Mouse (Mus musculus): ENCODE measurements around the gene A3galt2. TPM values are rescaled to one million over a fixed set of nuclear protein-coding genes. Genes with fewer than 3 reads are reported as not detected.
A peak's percentile ranks its signal among the peaks of the same experiment; 100 is the strongest.

Gene A3galt2
- polyA plus RNA-seq (2015; fragmentation: Nextera tagmentation; extraction: Ambion mirVana), result not detected in 2 replicates

GRCm38 (mm10) chr4:128755064-128755463 lies at the start of gene A3galt2:
Gene A3galt2, plus strand, starts transcription at chr4:128755364.
- no peak for ATAC-seq (ENCODE audit: low read depth)
- no peak within 1 kb of the TSS for H3K4me3 ChIP-seq (replicated peaks)
- no peaks in the 10 kb centered on the region for H3K27me3 ChIP-seq
- no peaks in the 10 kb centered on the region for H3K9me3 ChIP-seq (replicated peaks)
- WGBS (ENCODE audit: insufficient replicate concordance), result 67% methylated on average over 3 of the region's 3 CpGs
- no peak for DNase-seq
- no peak within 1 kb of the TSS for H3K27ac ChIP-seq
- H3K36me3 ChIP-seq, result peaks cover 40% of the 10 kb centered on the region
- H3K4me1 ChIP-seq (replicated peaks), result peaks cover 12% of the 10 kb centered on the region
- no peak within 1 kb of the TSS for H3K9ac ChIP-seq
- H3K4me2 ChIP-seq, result no peak within 1 kb of the TSS

- H3K27me3 ChIP-seq, result peaks cover 10% of the 10 kb centered on the region
- ATAC-seq (ENCODE audit: low read depth), result 0 out of 2 replicates have a peak, but pooled peaks have one; percentile 22
- DNase-seq, result no peak
Observed at GRCm38 (mm10) chr4:128706626-128707025, 48.5 kb upstream of the A3galt2 start.

GRCm38 (mm10) chr4:128707384-128707783 lies 47.8 kb upstream of the A3galt2 start:
- Histone ChIP-seq H3K9ac (no peak overlapping the region), H3K9me3 (replicated peaks) (no peaks in the 10 kb centered on the region), H3K4me3 (replicated peaks) (no peak overlapping the region), H3K27me3 (peaks cover 10% of the 10 kb centered on the region), H3K27ac (no peak overlapping the region), H3K4me2 (no peak overlapping the region), H3K36me3 (no peaks in the 10 kb centered on the region), H3K4me1 (replicated peaks) (peaks cover 35% of the 10 kb centered on the region)
- WGBS (ENCODE audit: insufficient replicate concordance), result 45% methylated on average over 4 of the region's 4 CpGs
- ATAC-seq (ENCODE audit: low read depth), result no peak
- no peak for DNase-seq

More at GRCm38 (mm10) chr4:128706626-128707025, 48.5 kb upstream of the A3galt2 start:
- Histone ChIP-seq H3K4me1 (replicated peaks) (peaks cover 27% of the 10 kb centered on the region), H3K4me2 (no peak overlapping the region), H3K27ac (no peak overlapping the region), H3K4me3 (replicated peaks) (no peak overlapping the region), H3K9me3 (replicated peaks) (no peaks in the 10 kb centered on the region), H3K36me3 (no peaks in the 10 kb centered on the region), H3K9ac (no peak overlapping the region)
- WGBS (ENCODE audit: insufficient replicate concordance), result 5% methylated on average over 9 of the region's 9 CpGs

- Histone ChIP-seq H3K4me1 (replicated peaks) (peaks cover 37% of the 10 kb centered on the region), H3K4me3 (replicated peaks) (no peak overlapping the region), H3K4me2 (no peak overlapping the region), H3K9ac (no peak overlapping the region), H3K27ac (no peak overlapping the region), H3K36me3 (no peaks in the 10 kb centered on the region), H3K9me3 (replicated peaks) (no peaks in the 10 kb centered on the region), H3K27me3 (peaks cover 10% of the 10 kb centered on the region)
- DNase-seq (peak; percentile 60), ATAC-seq (ENCODE audit: low read depth) (peak; percentile 69)
- 45% methylated on average over 15 of the region's 15 CpGs for WGBS (ENCODE audit: insufficient replicate concordance)
Observed at GRCm38 (mm10) chr4:128709061-128709780, 45.9 kb upstream of the A3galt2 start.

- Histone ChIP-seq H3K4me1 (replicated peaks) (peaks cover 37% of the 10 kb centered on the region), H3K9ac (no peak overlapping the region), H3K36me3 (no peaks in the 10 kb centered on the region), H3K4me3 (replicated peaks) (no peak overlapping the region), H3K9me3 (replicated peaks) (no peaks in the 10 kb centered on the region), H3K27ac (no peak overlapping the region), H3K4me2 (no peak overlapping the region), H3K27me3 (peaks cover 10% of the 10 kb centered on the region)
- ATAC-seq (ENCODE audit: low read depth) (no peak), DNase-seq (no peak)
- WGBS (ENCODE audit: insufficient replicate concordance), result 86% methylated on average over 12 of the region's 12 CpGs
Observed at GRCm38 (mm10) chr4:128709781-128710166, 45.4 kb upstream of the A3galt2 start.

- DNase-seq, result no peak
- no peaks in the 10 kb centered on the region for H3K36me3 ChIP-seq
- H3K4me2 ChIP-seq, result no peak overlapping the region
- no peak overlapping the region for H3K4me3 ChIP-seq (replicated peaks)
- H3K9me3 ChIP-seq (replicated peaks), result no peaks in the 10 kb centered on the region
- no peak overlapping the region for H3K27ac ChIP-seq
- peaks cover 41% of the 10 kb centered on the region for H3K4me1 ChIP-seq (replicated peaks)
- no peak overlapping the region for H3K9ac ChIP-seq
- H3K27me3 ChIP-seq, result peaks cover 10% of the 10 kb centered on the region
- no peak for ATAC-seq (ENCODE audit: low read depth)
- WGBS (ENCODE audit: insufficient replicate concordance), result 78% methylated on average over 6 of the region's 6 CpGs
Observed at GRCm38 (mm10) chr4:128710286-128710685, 44.9 kb upstream of the A3galt2 start.

GRCm38 (mm10) chr4:128710800-128711199 lies 44.4 kb upstream of the A3galt2 start:
- Histone ChIP-seq H3K4me2 (peak overlapping the region; percentile 72; the same call in 1 of the 2 replicates), H3K4me3 (replicated peaks) (no peak overlapping the region), H3K27ac (no peak overlapping the region), H3K4me1 (replicated peaks) (peaks cover 46% of the 10 kb centered on the region), H3K27me3 (peaks cover 10% of the 10 kb centered on the region), H3K36me3 (no peaks in the 10 kb centered on the region), H3K9me3 (replicated peaks) (no peaks in the 10 kb centered on the region), H3K9ac (no peak overlapping the region)
- ATAC-seq (ENCODE audit: low read depth) (no peak), DNase-seq (no peak)
- 68% methylated on average over 9 of the region's 9 CpGs for WGBS (ENCODE audit: insufficient replicate concordance)

GRCm38 (mm10) chr4:128711455-128712135 lies 43.6 kb upstream of the A3galt2 start:
- H3K4me2 ChIP-seq, result peak overlapping the region; percentile 72
- H3K27ac ChIP-seq, result no peak overlapping the region; the same call in 1 of the 2 replicates
- H3K9ac ChIP-seq, result peak overlapping the region; percentile 55
- WGBS (ENCODE audit: insufficient replicate concordance), result 5% methylated on average over 24 of the region's 24 CpGs
- H3K9me3 ChIP-seq (replicated peaks), result no peaks in the 10 kb centered on the region
- DNase-seq (peak; percentile 79), ATAC-seq (ENCODE audit: low read depth) (peak; percentile 66)
- peaks cover 50% of the 10 kb centered on the region for H3K4me1 ChIP-seq (replicated peaks)
- no peaks in the 10 kb centered on the region for H3K36me3 ChIP-seq
- peak overlapping the region; percentile 50 for H3K4me3 ChIP-seq (replicated peaks)
- H3K27me3 ChIP-seq, result peaks cover 10% of the 10 kb centered on the region

GRCm38 (mm10) chr4:128712136-128712655 lies 43.0 kb upstream of the A3galt2 start:
- H3K9ac ChIP-seq, result peak overlapping the region; percentile 55
- H3K9me3 ChIP-seq (replicated peaks), result no peaks in the 10 kb centered on the region
- no peaks in the 10 kb centered on the region for H3K36me3 ChIP-seq
- DNase-seq (no peak), ATAC-seq (ENCODE audit: low read depth) (no peak)
- H3K4me3 ChIP-seq (replicated peaks), result peak overlapping the region; percentile 50
- WGBS (ENCODE audit: insufficient replicate concordance), result 62% methylated on average over 13 of the region's 13 CpGs
- peak overlapping the region; percentile 72 for H3K4me2 ChIP-seq
- peaks cover 47% of the 10 kb centered on the region for H3K4me1 ChIP-seq (replicated peaks)
- peaks cover 10% of the 10 kb centered on the region for H3K27me3 ChIP-seq
- H3K27ac ChIP-seq, result no peak overlapping the region; the same call in 1 of the 2 replicates

- Histone ChIP-seq H3K9me3 (replicated peaks) (no peaks in the 10 kb centered on the region), H3K4me3 (replicated peaks) (no peak overlapping the region), H3K36me3 (no peaks in the 10 kb centered on the region), H3K27me3 (peaks cover 5% of the 10 kb centered on the region), H3K4me2 (no peak overlapping the region), H3K4me1 (replicated peaks) (peaks cover 47% of the 10 kb centered on the region), H3K27ac (no peak overlapping the region), H3K9ac (no peak overlapping the region)
- 77% methylated on average over 6 of the region's 6 CpGs for WGBS (ENCODE audit: insufficient replicate concordance)
- DNase-seq (no peak), ATAC-seq (ENCODE audit: low read depth) (no peak)
Observed at GRCm38 (mm10) chr4:128712941-128713340, 42.2 kb upstream of the A3galt2 start.

Data from liver, embryonic 13.5 days (tissue).